ENCODE assay signal across 8 mouse cellular contexts in the genomic region with DNA sequence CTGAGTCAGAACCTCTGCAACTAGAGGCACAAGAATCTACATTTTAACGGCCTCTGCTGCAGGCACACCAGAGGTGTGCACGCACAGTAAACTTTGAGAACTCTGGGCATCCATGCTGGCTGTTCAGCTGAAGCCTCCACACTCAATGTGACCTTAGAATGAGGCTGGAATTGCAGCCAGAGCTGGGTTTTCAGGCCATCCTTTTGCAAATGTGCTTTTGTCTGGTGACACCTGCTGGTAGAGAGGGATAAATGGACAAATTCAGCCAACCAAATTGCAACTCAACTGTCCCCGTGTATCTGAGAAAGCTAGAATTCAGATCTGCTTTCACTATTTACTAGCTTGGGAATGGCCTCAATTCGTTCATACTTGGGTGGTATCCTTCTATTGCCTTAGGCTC. TPM values are rescaled to one million over a fixed set of nuclear protein-coding genes. Genes with fewer than 3 reads are reported as not detected.
DNase-seq lines count a peak whose midpoint lies in the region; ATAC-seq and TF ChIP-seq lines count a peak whose summit lies in the region.

No protein-coding gene starts in this region.

- H3K36me3 ChIP-seq in kidney, embryonic 14.5 days (ENCODE audit: control insufficient read depth, insufficient read depth, low read length), result no peaks in the 10 kb centered on the region
- no peaks in the 10 kb centered on the region for H3K36me3 ChIP-seq in heart, postnatal 0 days (replicated peaks; ENCODE audit: control insufficient read depth, insufficient read depth, low read length)

- TF ChIP-seq EP300 in heart, postnatal 0 days (IDR thresholded peaks at IDR 0.05; ENCODE audit: low read depth), result no peak

- H3K27ac ChIP-seq in kidney, embryonic 14.5 days (ENCODE audit: low read depth, low read length), result no peak overlapping the region
- no peak overlapping the region for H3K27ac ChIP-seq in bone marrow, adult 2 months (ENCODE audit: control insufficient read depth, insufficient read depth, low read depth, low read length, poor library complexity)
- no peak overlapping the region for H3K27ac ChIP-seq in heart, postnatal 0 days (ENCODE audit: low read depth)

- no peak overlapping the region for H3K4me3 ChIP-seq in kidney, embryonic 14.5 days (ENCODE audit: low read length)
- H3K4me3 ChIP-seq in bone marrow, adult 2 months (replicated peaks; ENCODE audit: control insufficient read depth, low read depth, low read length), result no peak overlapping the region
- no peak overlapping the region for H3K4me3 ChIP-seq in heart, postnatal 0 days (ENCODE audit: low read depth, low read length)

- peak; percentile 56 for DNase-seq in kidney, adult 18-20 months
- peak; percentile 5 for DNase-seq in fat pad, adult 2 months (ENCODE audit: extremely low read depth, low read depth, low spot score)
- peak; percentile 91 for DNase-seq in heart, postnatal 0 days (ENCODE audit: low spot score)
- DNase-seq in layer of hippocampus, postnatal 10 days (ENCODE audit: low spot score in 2 of 2), result peak; percentile 59 to 72
- DNase-seq in lung, postnatal 4 days, result peak; percentile 29 to 67
- DNase-seq in right cerebral cortex, postnatal 25 days, result peak; percentile 27

- no peak; the same call in 1 of the 2 replicates for ATAC-seq in kidney, embryonic 14.5 days (ENCODE audit: low FRiP score, low TSS enrichment)
- ATAC-seq in heart, postnatal 0 days (ENCODE audit: insufficient read depth, low read depth), result peak; percentile 31; the same call in 1 of the 2 replicates

- TF ChIP-seq POLR2A in bone marrow, adult 2 months (IDR thresholded peaks at IDR 0.05; ENCODE audit: borderline replicate concordance, control insufficient read depth, low read depth, low read length), result no peak

- WGBS in kidney, embryonic 14.5 days, result 29% methylated on average over 4 of the region's 4 CpGs
- 13% methylated on average over 4 of the region's 4 CpGs for WGBS in bone marrow, adult 2 months
- 21% methylated on average over 4 of the region's 4 CpGs for WGBS in heart, postnatal 0 days

- H3K4me1 ChIP-seq in kidney, embryonic 14.5 days (ENCODE audit: control insufficient read depth, insufficient read depth, low read length), result peaks cover 7% of the 10 kb centered on the region; the same call in 1 of the 2 replicates
- H3K4me1 ChIP-seq in bone marrow, adult 2 months (ENCODE audit: control insufficient read depth, insufficient read depth, low read length), result peaks cover 1% of the 10 kb centered on the region
- H3K4me1 ChIP-seq in heart, postnatal 0 days (ENCODE audit: control insufficient read depth, insufficient read depth), result peaks cover 5% of the 10 kb centered on the region; the same call in 1 of the 2 replicates

- no peaks in the 10 kb centered on the region for H3K27me3 ChIP-seq in kidney, embryonic 14.5 days (ENCODE audit: control insufficient read depth, insufficient read depth, low read length)
- H3K27me3 ChIP-seq in heart, postnatal 0 days (ENCODE audit: control insufficient read depth, insufficient read depth, low read length), result no peaks in the 10 kb centered on the region

- no peak overlapping the region for H3K4me2 ChIP-seq in kidney, embryonic 14.5 days (replicated peaks; ENCODE audit: low read depth, low read length)
- no peak overlapping the region for H3K4me2 ChIP-seq in heart, postnatal 0 days (ENCODE audit: low read depth, low read length)

- peak; percentile 40 for TF ChIP-seq CTCF in bone marrow, adult 2 months (IDR thresholded peaks at IDR 0.05; ENCODE audit: control insufficient read depth, insufficient read depth, low read length)
- TF ChIP-seq CTCF in heart, postnatal 0 days (IDR thresholded peaks at IDR 0.05; ENCODE audit: low read depth), result peak; percentile 89

- H3K9ac ChIP-seq in kidney, embryonic 14.5 days (ENCODE audit: low read depth, low read length), result no peak overlapping the region
- H3K9ac ChIP-seq in heart, postnatal 0 days (replicated peaks; ENCODE audit: low read depth, low read length), result no peak overlapping the region

- H3K9me3 ChIP-seq in kidney, embryonic 14.5 days (ENCODE audit: control insufficient read depth, low read length), result no peaks in the 10 kb centered on the region
- no peaks in the 10 kb centered on the region for H3K9me3 ChIP-seq in heart, postnatal 0 days (replicated peaks; ENCODE audit: control insufficient read depth, low read length)

RNA-seq across cellular contexts. Expression of a gene that starts 37.1 kb away (rescaled TPM):
- 7.2 and 9.6 TPM in 2 replicates for polyA plus RNA-seq in kidney, embryonic 14.5 days (2014; fragmentation: Nextera tagmentation; extraction: Ambion mirVana)
- polyA plus RNA-seq in bone marrow, adult 2 months (2011; ENCODE audit: insufficient read depth, insufficient read length, low replicate concordance, missing spikeins), result 1.5 and 1.7 TPM in 2 replicates
- total RNA-seq in heart, postnatal 0 days (2014; rRNA removed; ENCODE audit: low replicate concordance), result 6.3 and 8.1 TPM in 2 replicates
- 7.0 and 7.8 TPM in 2 replicates for polyA plus RNA-seq in heart, postnatal 0 days (2015; fragmentation: Nextera tagmentation; extraction: Ambion mirVana)
- 10 to 100 TPM; 45.4 to 49.0 TPM for total RNA-seq in layer of hippocampus, postnatal 10 days (2021)

Comparison
In these comparisons a context has a peak if more than half of its experiments do, and no peak if none do; other contexts are left out.
1. DNase-seq: peak in every context shown above with its lines; median percentile 91 in heart, postnatal 0 days; 66 in layer of hippocampus, postnatal 10 days; 56 in kidney, adult 18-20 months; 48 in lung, postnatal 4 days; 27 in right cerebral cortex, postnatal 25 days; 5 in fat pad, adult 2 months.